Mouse (Mus musculus) forebrain, embryonic 13.5 days (tissue): ENCODE measurements around the gene Kifc1. TPM values are rescaled to one million over a fixed set of nuclear protein-coding genes. Genes with fewer than 3 reads are reported as not detected.
A peak's percentile ranks its signal among the peaks of the same experiment; 100 is the strongest.
"Not testable (repeated sequence)": the region's sequence is repeated elsewhere in the genome, so short reads cannot be mapped to it uniquely, and the experiment has no call there.

Experiments
- ATAC-seq: fragments of 200-750 bp; cut with Nextera tagmentation; 2 replicates; pipeline ENCODE4 v1.8.0; 2017
- H3K27ac ChIP-seq: fragments of 300-500 bp; sonication (generic); 2 replicates; pipeline ENCODE4 v1.5.1; 2015; ENCODE audit warnings: inconsistent platforms, mild to moderate bottlenecking, moderate library complexity
- H3K27me3 ChIP-seq: fragments of 300-500 bp; sonication (generic); 2 replicates; pipeline ENCODE4 v1.6.1; 2015; ENCODE audit warnings: mild to moderate bottlenecking, inconsistent platforms
- H3K36me3 ChIP-seq: fragments of 300-500 bp; sonication (generic); 2 replicates; pipeline ENCODE4 v1.6.1; 2015; ENCODE audit warnings: mild to moderate bottlenecking, inconsistent platforms; ENCODE audit not compliant: poor library complexity, severe bottlenecking
- H3K4me1 ChIP-seq: fragments of 300-500 bp; sonication (generic); 2 replicates; pipeline ENCODE4 v1.6.1; 2015; ENCODE audit warnings: inconsistent platforms
- H3K4me2 ChIP-seq: fragments of 300-500 bp; sonication (generic); 2 replicates; pipeline ENCODE4 v1.6.1; 2015; ENCODE audit warnings: inconsistent platforms, mild to moderate bottlenecking, moderate library complexity
- H3K4me3 ChIP-seq: fragments of 300-500 bp; sonication (generic); 2 replicates; pipeline ENCODE4 v1.5.1; 2015; ENCODE audit warnings: mild to moderate bottlenecking, inconsistent platforms
- H3K9ac ChIP-seq: fragments of 300-500 bp; sonication (generic); 2 replicates; pipeline ENCODE4 v1.6.1; 2015; ENCODE audit warnings: mild to moderate bottlenecking, inconsistent platforms
- H3K9me3 ChIP-seq: fragments of 300-500 bp; sonication (generic); replicated peaks from 2 replicates; pipeline ENCODE4 v1.6.1; 2016; ENCODE audit warnings: inconsistent platforms
- WGBS: fragments of 180-500 bp; shearing (Covaris S2); methylation state at CpG from one replicate; pipeline ENCODE4 v1.1.7; 2015; 5-methylcytosine and 5-hydroxymethylcytosine counted together
- polyA plus RNA-seq: library from polyadenylated mRNA; unstranded; fragments of >200 nt; fragmentation: Nextera tagmentation; extraction: Ambion mirVana; gene quantifications from 2 replicates; pipeline ENCODE4 v1.2.1, GENCODE M21; 2015

Kifc1 gene
- polyA plus RNA-seq, 1 experiment from 2014 or later = 7.4 TPM

- H3K9me3 ChIP-seq = no peaks in the 10 kb centered on the region
- H3K4me2 ChIP-seq = peak within 1 kb of the TSS; percentile 95
- peaks cover 36% of the 10 kb centered on the region for H3K36me3 ChIP-seq
- peaks cover 30% of the 10 kb centered on the region for H3K4me1 ChIP-seq
- peak within 1 kb of the TSS; percentile 89 for H3K9ac ChIP-seq
- no peaks in the 10 kb centered on the region for H3K27me3 ChIP-seq
- H3K27ac ChIP-seq = peak within 1 kb of the TSS; percentile 84
- peak within 1 kb of the TSS; percentile 88 for H3K4me3 ChIP-seq
- WGBS = under 1% methylated on average over 68 of the region's 68 CpGs
- peak; percentile 97 for ATAC-seq
Measured at GRCm38 (mm10) chr17:33909077-33909868, 18.8 kb upstream of the Kifc1 start, which contains the start of gene Daxx. TSS of gene Daxx (plus strand) at chr17:33909414.

GRCm38 (mm10) chr17:33908331-33909076 is 18.0 kb upstream of the Kifc1 start:
- Histone ChIP-seq H3K4me3 (peak overlapping the region; percentile 88), H3K4me1 (peaks cover 27% of the 10 kb centered on the region), H3K27ac (peak overlapping the region; percentile 84), H3K36me3 (peaks cover 28% of the 10 kb centered on the region), H3K9me3 (no peaks in the 10 kb centered on the region), H3K9ac (peak overlapping the region; percentile 80), H3K4me2 (peak overlapping the region; percentile 95), H3K27me3 (no peaks in the 10 kb centered on the region)
- no peak for ATAC-seq
- WGBS = under 1% methylated on average over 43 of the region's 44 CpGs

- H3K27ac ChIP-seq, H3K9ac ChIP-seq, ATAC-seq, H3K9me3 ChIP-seq, H3K36me3 ChIP-seq, H3K4me3 ChIP-seq, H3K4me2 ChIP-seq, H3K27me3 ChIP-seq: not testable (repeated sequence)
- 23% methylated on average over 3 of the region's 4 CpGs for WGBS
- H3K4me1 ChIP-seq = peaks cover 11% of the 10 kb centered on the region
Measured at GRCm38 (mm10) chr17:33904835-33905234, 14.4 kb upstream of the Kifc1 start, which contains the start of gene Platr17. TSS of gene Platr17 (plus strand) at chr17:33905135.

GRCm38 (mm10) chr17:33903911-33904651 is 13.6 kb upstream of the Kifc1 start:
- not testable (repeated sequence) for H3K36me3 ChIP-seq, H3K4me3 ChIP-seq, H3K27me3 ChIP-seq, H3K27ac ChIP-seq, ATAC-seq, H3K4me2 ChIP-seq, H3K9me3 ChIP-seq, H3K9ac ChIP-seq
- H3K4me1 ChIP-seq = peaks cover 11% of the 10 kb centered on the region
- WGBS = 76% methylated on average over 6 of the region's 6 CpGs

GRCm38 (mm10) chr17:33902491-33902890 is 12.0 kb upstream of the Kifc1 start:
- ATAC-seq = no peak
- H3K36me3 ChIP-seq = no peaks in the 10 kb centered on the region
- 83% methylated on average over 7 of the region's 7 CpGs for WGBS

GRCm38 (mm10) chr17:33902079-33902478 is 11.6 kb upstream of the Kifc1 start:
- H3K27ac ChIP-seq = no peak overlapping the region
- WGBS = 73% methylated on average over 4 of the region's 4 CpGs
- no peaks in the 10 kb centered on the region for H3K36me3 ChIP-seq
- no peak overlapping the region for H3K4me3 ChIP-seq
- no peaks in the 10 kb centered on the region for H3K9me3 ChIP-seq
- no peak for ATAC-seq
- no peak overlapping the region for H3K9ac ChIP-seq
- H3K27me3 ChIP-seq = no peaks in the 10 kb centered on the region
- no peaks in the 10 kb centered on the region for H3K4me1 ChIP-seq
- H3K4me2 ChIP-seq = no peak overlapping the region

More at GRCm38 (mm10) chr17:33902491-33902890, 12.0 kb upstream of the Kifc1 start:
- no peaks in the 10 kb centered on the region for H3K9me3 ChIP-seq
- no peak overlapping the region for H3K4me2 ChIP-seq
- peaks cover under 1% of the 10 kb centered on the region; the same call in 1 of the 2 replicates for H3K4me1 ChIP-seq
- no peaks in the 10 kb centered on the region for H3K27me3 ChIP-seq
- H3K9ac ChIP-seq = no peak overlapping the region
- H3K27ac ChIP-seq = no peak overlapping the region
- H3K4me3 ChIP-seq = no peak overlapping the region

GRCm38 (mm10) chr17:33901653-33902052 is 11.2 kb upstream of the Kifc1 start:
- no peaks in the 10 kb centered on the region for H3K36me3 ChIP-seq
- no peak overlapping the region for H3K4me2 ChIP-seq
- H3K4me3 ChIP-seq = no peak overlapping the region
- no peaks in the 10 kb centered on the region for H3K27me3 ChIP-seq
- no peak overlapping the region for H3K9ac ChIP-seq
- no peak overlapping the region for H3K27ac ChIP-seq
- 68% methylated on average over 4 of the region's 4 CpGs for WGBS
- no peak for ATAC-seq
- H3K9me3 ChIP-seq = no peaks in the 10 kb centered on the region
- no peaks in the 10 kb centered on the region for H3K4me1 ChIP-seq

GRCm38 (mm10) chr17:33900989-33901314 is 10.5 kb upstream of the Kifc1 start:
- no peak for ATAC-seq

GRCm38 (mm10) chr17:33900281-33900988 is 10.0 kb upstream of the Kifc1 start:
- Histone ChIP-seq H3K4me2 (no peak overlapping the region), H3K4me3 (no peak overlapping the region), H3K9ac (no peak overlapping the region; the same call in 1 of the 2 replicates), H3K36me3 (no peaks in the 10 kb centered on the region), H3K27ac (no peak overlapping the region), H3K27me3 (no peaks in the 10 kb centered on the region), H3K4me1 (no peaks in the 10 kb centered on the region), H3K9me3 (no peaks in the 10 kb centered on the region)
- ATAC-seq = no peak
- WGBS = 75% methylated on average over 7 of the region's 7 CpGs

More at GRCm38 (mm10) chr17:33900989-33901314, 10.5 kb upstream of the Kifc1 start:
- Histone ChIP-seq H3K27ac (no peak overlapping the region), H3K4me3 (no peak overlapping the region), H3K9ac (no peak overlapping the region), H3K4me1 (no peaks in the 10 kb centered on the region), H3K9me3 (no peaks in the 10 kb centered on the region), H3K27me3 (no peaks in the 10 kb centered on the region), H3K36me3 (no peaks in the 10 kb centered on the region), H3K4me2 (no peak overlapping the region)
- 86% methylated on average over 4 of the region's 4 CpGs for WGBS

GRCm38 (mm10) chr17:33899642-33900041 is 9.2 kb upstream of the Kifc1 start:
- Histone ChIP-seq H3K36me3 (no peaks in the 10 kb centered on the region), H3K27me3 (no peaks in the 10 kb centered on the region), H3K27ac (no peak overlapping the region), H3K4me2 (no peak overlapping the region), H3K4me3 (no peak overlapping the region), H3K9ac (no peak overlapping the region), H3K9me3 (no peaks in the 10 kb centered on the region), H3K4me1 (no peaks in the 10 kb centered on the region)
- WGBS = 75% methylated on average over 4 of the region's 4 CpGs
- ATAC-seq = no peak

GRCm38 (mm10) chr17:33898193-33898592 is 7.7 kb upstream of the Kifc1 start:
- H3K36me3 ChIP-seq, ATAC-seq, H3K9ac ChIP-seq, H3K27me3 ChIP-seq, H3K4me3 ChIP-seq, H3K9me3 ChIP-seq, H3K4me1 ChIP-seq, H3K4me2 ChIP-seq, H3K27ac ChIP-seq: not testable (repeated sequence)
- WGBS = 86% methylated on average over 4 of the region's 4 CpGs
